Mouse (Mus musculus) layer of hippocampus, postnatal 36 days (tissue): ENCODE results near the gene Usp28. TPM values are rescaled to one million over a fixed set of nuclear protein-coding genes. Genes with fewer than 3 reads are reported as not detected.

Experiments
- DNase-seq, 2 experiments: peaks; one replicate each; pipeline ENCODE4 v3.0.0; 2022
- total RNA-seq, 2 experiments: library from RNA; stranded (reverse); gene quantifications; 2 replicates each; pipeline ENCODE4 v1.2.3; 2021

Gene Usp28
- total RNA-seq, 2 experiments from 2014 or later = 36.4 to 36.8 TPM

- no peak for DNase-seq
Measured at GRCm38 (mm10) chr9:49023956-49024355, 38.8 kb downstream of the Usp28 start.

DNA sequence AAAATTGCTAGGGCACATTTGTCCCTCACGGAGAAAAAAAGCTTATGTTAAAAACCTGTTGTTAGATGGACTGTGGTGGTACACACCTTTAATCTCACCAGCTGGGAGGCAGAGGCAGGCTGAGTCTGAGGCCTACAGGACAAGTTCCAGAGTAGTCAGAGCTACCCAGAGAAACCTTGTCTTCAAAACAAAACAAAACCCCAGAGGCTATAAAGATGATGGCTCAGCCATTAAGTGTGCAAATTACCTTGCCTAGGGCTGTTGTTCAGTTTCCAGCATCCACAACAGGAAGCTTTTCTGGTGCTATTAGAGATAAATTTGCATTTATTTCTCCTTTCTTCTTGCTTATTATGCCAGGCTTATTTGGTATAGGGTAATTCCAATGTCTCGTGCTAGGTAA is 39.4 kb downstream of the Usp28 start:
- DNase-seq = no peak

GRCm38 (mm10) chr9:49034764-49035163 is 49.6 kb downstream of the Usp28 start:
- DNase-seq = peak in 1 of 2 experiments; percentile 8

GRCm38 (mm10) chr9:49050901-49051300 is 65.7 kb downstream of the Usp28 start:
- no peak for DNase-seq

GRCm38 (mm10) chr9:49051349-49051748 is 66.2 kb downstream of the Usp28 start:
- DNase-seq = peak; percentile 35 to 60

- DNase-seq = no peak
Measured at GRCm38 (mm10) chr9:49054028-49054427, 68.9 kb downstream of the Usp28 start.

GRCm38 (mm10) chr9:49055333-49056205 is 70.4 kb downstream of the Usp28 start, which contains the start of gene Zw10:
Zw10 (plus strand) TSS chr9:49055613.
- DNase-seq = peak; percentile 94 to 95

DNA sequence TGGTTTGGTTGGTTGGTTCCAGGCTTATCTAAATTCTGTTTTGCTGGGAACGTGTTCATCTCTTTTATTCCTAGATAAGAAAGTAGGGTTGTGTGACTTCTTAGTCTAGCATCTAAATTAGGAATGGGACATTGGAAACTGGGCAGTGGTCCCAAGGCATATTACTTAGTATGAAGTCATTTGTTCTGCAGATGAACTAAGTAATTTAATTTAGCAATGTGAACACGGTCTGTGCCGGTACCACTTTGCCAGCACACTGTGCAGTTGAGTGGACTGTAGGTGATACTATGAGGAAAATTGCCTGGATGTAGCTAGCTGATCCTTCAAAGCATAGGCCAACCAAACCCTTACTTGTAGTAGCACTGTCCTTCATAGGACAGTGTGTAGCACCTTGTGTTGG is 91.7 kb downstream of the Usp28 start:
- DNase-seq = no peak

- DNase-seq = no peak
Measured at GRCm38 (mm10) chr9:49081107-49081506, 95.9 kb downstream of the Usp28 start, which contains the start of gene Tmprss5. Tmprss5 (plus strand) TSS chr9:49081260.

- peak; percentile 68 to 71 for DNase-seq
Measured at GRCm38 (mm10) chr9:49081561-49081960, 96.4 kb downstream of the Usp28 start.

DNA sequence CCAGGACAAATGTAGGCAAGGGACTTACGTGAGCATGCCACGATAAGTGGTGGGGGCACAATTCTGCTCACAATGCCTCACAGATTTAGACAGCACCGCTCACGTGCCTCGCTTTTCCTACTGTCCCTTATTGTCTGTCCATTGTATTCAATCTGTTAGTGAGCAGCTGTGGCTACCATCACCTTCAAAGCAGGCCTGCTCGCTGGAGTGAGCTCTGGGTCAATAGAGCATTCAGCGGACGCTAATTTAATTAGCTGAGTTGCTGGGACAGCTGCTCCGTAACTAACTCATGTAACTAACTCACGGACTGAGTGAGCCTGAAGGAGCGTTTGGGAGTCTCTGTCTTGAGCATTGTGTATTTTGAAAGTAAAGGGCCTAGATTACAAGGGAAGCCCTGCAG is 102.1 kb downstream of the Usp28 start:
- DNase-seq = no peak

Other genes with a start within 250 kb of the Usp28 start
- 100 to 1,000 TPM; 104 to 149 TPM for gene Zbtb16, start 149.2 kb upstream of the Usp28 start, total RNA-seq
- gene Htr3a, start 74.3 kb upstream of the Usp28 start, total RNA-seq = 10 to 100 TPM; 11.7 to 14.2 TPM
- not detected for gene Htr3b, start 20.4 kb upstream of the Usp28 start, total RNA-seq
- gene Zw10, start 70.2 kb downstream of the Usp28 start, total RNA-seq = 10 to 100 TPM; 17.3 to 19.7 TPM
- gene Tmprss5, start 95.9 kb downstream of the Usp28 start, total RNA-seq = under 1 TPM; 0.55 to 0.61 TPM